Mouse (Mus musculus) intestine, embryonic 14.5 days (tissue): ENCODE measurements around the gene Alg9. TPM values are rescaled to one million over a fixed set of nuclear protein-coding genes. Genes with fewer than 3 reads are reported as not detected.

Source experiments
- ATAC-seq: fragments of 200-750 bp; cut with Nextera tagmentation; replicated peaks from 2 replicates; pipeline ENCODE4 v1.8.0; 2017; ENCODE audit warnings: low read depth, moderate number of reproducible peaks, moderate TSS enrichment, moderate library complexity; ENCODE audit not compliant: low FRiP score, low TSS enrichment
- DNase-seq: peaks from one replicate; pipeline ENCODE4 v3.0.0-alpha.2; 2018; ENCODE audit warnings: low spot score
- H3K27ac ChIP-seq: fragments of 300-500 bp; sonication (generic); 2 replicates; pipeline ENCODE4 v1.5.1; 2014; ENCODE audit warnings: low read depth, mild to moderate bottlenecking, control low read depth
- H3K27me3 ChIP-seq: fragments of 300-500 bp; sonication (generic); replicated peaks from 2 replicates; pipeline ENCODE4 v1.6.1; 2014; ENCODE audit warnings: low read length, control low read depth; ENCODE audit not compliant: control insufficient read depth, insufficient read depth
- H3K36me3 ChIP-seq: fragments of 300-500 bp; sonication (generic); 2 replicates; pipeline ENCODE4 v1.6.1; 2014; ENCODE audit warnings: low read length, control low read depth; ENCODE audit not compliant: control insufficient read depth, insufficient read depth
- H3K4me1 ChIP-seq: fragments of 300-500 bp; sonication (generic); replicated peaks from 2 replicates; pipeline ENCODE4 v1.6.1; 2014; ENCODE audit warnings: low read length, control low read depth, mixed read lengths; ENCODE audit not compliant: control insufficient read depth, insufficient read depth
- H3K4me2 ChIP-seq: fragments of 300-500 bp; sonication (generic); 2 replicates; pipeline ENCODE4 v1.6.1; 2014; ENCODE audit warnings: low read length
- H3K4me3 ChIP-seq: fragments of 300-500 bp; sonication (generic); 2 replicates; pipeline ENCODE4 v1.5.1; 2014; ENCODE audit warnings: low read depth, low read length, control low read depth, mixed read lengths
- H3K9ac ChIP-seq: fragments of 300-500 bp; sonication (generic); 2 replicates; pipeline ENCODE4 v1.6.1; 2014; ENCODE audit warnings: mild to moderate bottlenecking, low read length
- H3K9me3 ChIP-seq: fragments of 300-500 bp; sonication (generic); 2 replicates; pipeline ENCODE4 v1.6.1; 2016; ENCODE audit warnings: low read length, control low read depth; ENCODE audit not compliant: control insufficient read depth
- WGBS: fragments of 180-500 bp; shearing (Covaris S2); extraction: QIAGEN DNeasy Blood & Tissue Kit; methylation state at CpG from one replicate; pipeline ENCODE4 v1.1.7; 2014; 5-methylcytosine and 5-hydroxymethylcytosine counted together
- polyA plus RNA-seq: library from polyadenylated mRNA; unstranded; fragments of >200 nt; fragmentation: Nextera tagmentation; extraction: Ambion mirVana; gene quantifications from 2 replicates; pipeline ENCODE4 v1.2.1, GENCODE M21; 2014

The Alg9 gene
- polyA plus RNA-seq, 1 experiment from 2014 or later: 44.6 TPM

DNA sequence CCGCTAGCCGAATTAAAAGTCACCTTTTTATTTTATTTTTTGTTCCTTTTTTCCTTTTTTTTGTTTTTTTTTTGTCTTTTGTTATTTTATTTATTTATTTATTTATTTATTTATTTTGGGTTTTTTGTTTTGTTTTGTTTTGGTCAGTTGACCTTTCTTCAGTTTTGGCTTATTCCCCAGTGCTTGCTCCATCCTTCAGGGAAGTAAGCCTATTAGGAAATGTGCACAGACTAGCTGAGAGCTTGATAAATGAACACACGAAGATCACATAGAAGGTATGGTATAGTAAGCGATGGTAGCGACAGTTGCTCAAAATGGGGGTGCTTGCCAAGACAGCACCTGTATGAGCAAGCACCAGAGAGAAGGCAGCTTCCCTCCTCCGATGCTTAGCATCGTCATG, 22.8 kb downstream of the Alg9 start:
- no peak for DNase-seq
- H3K9ac ChIP-seq: no peak overlapping the region
- H3K4me1 ChIP-seq: no peaks in the 10 kb centered on the region
- H3K27ac ChIP-seq: no peak overlapping the region
- peaks cover 70% of the 10 kb centered on the region for H3K36me3 ChIP-seq
- WGBS: 95% methylated on average over 7 of the region's 7 CpGs
- no peak for ATAC-seq
- no peaks in the 10 kb centered on the region for H3K27me3 ChIP-seq
- no peak overlapping the region for H3K4me3 ChIP-seq
- no peaks in the 10 kb centered on the region for H3K9me3 ChIP-seq
- no peak overlapping the region for H3K4me2 ChIP-seq

DNA sequence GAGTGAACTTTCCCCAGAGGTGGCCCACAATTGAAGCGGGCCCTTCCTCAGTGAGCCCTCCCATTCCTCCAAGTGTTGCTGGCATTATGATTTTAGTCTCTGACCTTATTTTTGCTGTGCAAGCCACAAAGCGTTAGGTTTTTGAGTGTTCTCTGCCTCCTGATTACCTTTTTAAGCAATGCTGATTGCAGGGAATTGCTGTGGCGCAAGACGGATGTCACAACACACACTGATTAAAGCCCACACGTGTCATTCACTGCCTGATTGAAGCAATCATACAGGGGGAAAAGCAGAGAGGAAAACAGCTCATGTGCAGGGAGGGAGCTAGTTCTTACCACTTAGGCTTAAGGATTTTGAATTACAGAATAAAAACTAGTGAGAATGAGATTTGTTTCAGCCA, 23.5 kb downstream of the Alg9 start:
- no peak overlapping the region for H3K27ac ChIP-seq
- no peak overlapping the region for H3K4me2 ChIP-seq
- peaks cover 74% of the 10 kb centered on the region for H3K36me3 ChIP-seq
- 84% methylated on average over 5 of the region's 5 CpGs for WGBS
- ATAC-seq (no peak), DNase-seq (no peak)
- no peaks in the 10 kb centered on the region for H3K4me1 ChIP-seq
- no peaks in the 10 kb centered on the region for H3K9me3 ChIP-seq
- H3K9ac ChIP-seq: no peak overlapping the region
- no peak overlapping the region for H3K4me3 ChIP-seq
- H3K27me3 ChIP-seq: no peaks in the 10 kb centered on the region

DNA sequence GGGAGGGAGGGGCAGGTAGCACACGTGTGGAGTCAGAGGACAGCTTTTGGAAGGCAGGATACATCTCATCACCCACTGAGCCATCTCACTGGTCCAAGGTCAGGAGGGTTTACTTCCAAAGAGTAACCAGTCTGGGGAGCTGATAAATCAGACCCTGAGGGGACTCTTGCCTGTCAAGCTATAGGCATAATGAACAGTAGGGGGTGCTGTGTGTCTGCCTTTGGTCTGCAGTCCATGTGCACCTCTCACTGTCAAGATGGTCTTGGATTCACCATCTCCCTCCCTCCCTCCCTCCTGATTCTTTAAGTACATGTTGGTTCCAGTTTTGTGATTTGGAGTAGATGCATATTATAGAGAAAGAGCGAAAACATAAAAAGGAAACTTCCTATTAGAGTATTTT, 26.2 kb downstream of the Alg9 start:
- no peak overlapping the region for H3K27ac ChIP-seq
- H3K9me3 ChIP-seq: no peaks in the 10 kb centered on the region
- H3K27me3 ChIP-seq: no peaks in the 10 kb centered on the region
- no peaks in the 10 kb centered on the region for H3K4me1 ChIP-seq
- peaks cover 80% of the 10 kb centered on the region for H3K36me3 ChIP-seq
- H3K4me2 ChIP-seq: no peak overlapping the region
- ATAC-seq (no peak), DNase-seq (no peak)
- H3K9ac ChIP-seq: no peak overlapping the region
- no peak overlapping the region for H3K4me3 ChIP-seq
- 53% methylated on average over 2 of the region's 2 CpGs for WGBS

DNA sequence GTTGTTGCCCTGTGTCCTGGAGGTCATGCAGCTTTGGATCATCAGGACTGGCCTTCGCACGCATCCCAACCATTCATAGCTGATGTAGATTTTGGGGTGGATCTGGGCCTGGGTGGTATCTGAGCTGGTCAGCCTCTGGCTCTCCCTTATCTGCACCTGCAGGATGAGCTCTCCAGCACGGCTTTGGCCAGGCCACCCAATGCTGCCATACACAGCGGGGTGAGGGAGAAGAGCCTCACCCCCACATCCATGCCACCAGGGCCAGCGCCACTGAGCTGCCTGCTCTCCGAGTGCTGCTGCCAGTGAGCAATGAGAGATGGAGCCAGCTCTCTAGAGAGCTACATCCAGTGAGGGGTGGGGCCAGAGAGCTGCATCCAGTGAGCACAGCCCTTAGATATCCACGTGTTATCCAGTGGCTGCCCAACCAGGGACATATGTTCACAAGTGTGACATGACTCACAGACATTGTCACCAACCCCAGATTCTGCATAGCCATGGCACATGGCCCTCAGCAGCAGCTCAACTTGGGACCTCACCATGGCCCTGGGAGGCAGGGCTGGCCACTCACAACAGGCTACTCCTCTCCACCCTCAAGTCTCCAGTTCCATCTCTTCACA, 28.3 kb downstream of the Alg9 start:
- H3K27me3 ChIP-seq: no peaks in the 10 kb centered on the region
- H3K27ac ChIP-seq: no peak overlapping the region
- H3K9me3 ChIP-seq: no peaks in the 10 kb centered on the region
- WGBS: 93% methylated on average over 7 of the region's 7 CpGs
- peaks cover 87% of the 10 kb centered on the region for H3K36me3 ChIP-seq
- no peaks in the 10 kb centered on the region for H3K4me1 ChIP-seq
- DNase-seq: no peak
- no peak overlapping the region for H3K4me3 ChIP-seq
- H3K9ac ChIP-seq: no peak overlapping the region
- no peak overlapping the region for H3K4me2 ChIP-seq
- no peak for ATAC-seq

DNA sequence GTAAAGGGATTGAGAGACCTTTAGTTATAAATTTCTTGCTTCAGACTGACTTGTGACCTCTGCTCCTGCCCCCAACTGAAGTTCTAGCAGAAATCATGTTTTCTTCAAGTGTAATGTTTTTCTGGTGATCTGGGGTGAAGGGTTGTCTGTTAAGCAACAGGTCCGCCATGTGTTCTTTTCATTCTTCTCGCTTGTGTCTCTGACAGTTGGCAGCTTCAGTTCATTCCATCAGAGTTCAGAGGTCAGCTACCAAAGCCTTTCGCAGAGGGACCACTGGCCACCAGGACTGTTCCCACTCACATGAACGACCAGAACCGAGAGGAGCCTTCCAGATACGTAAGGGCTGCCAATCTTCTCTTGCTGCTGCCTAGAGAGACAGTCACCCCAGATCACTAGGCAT, 33.7 kb downstream of the Alg9 start:
- ATAC-seq: no peak

DNA sequence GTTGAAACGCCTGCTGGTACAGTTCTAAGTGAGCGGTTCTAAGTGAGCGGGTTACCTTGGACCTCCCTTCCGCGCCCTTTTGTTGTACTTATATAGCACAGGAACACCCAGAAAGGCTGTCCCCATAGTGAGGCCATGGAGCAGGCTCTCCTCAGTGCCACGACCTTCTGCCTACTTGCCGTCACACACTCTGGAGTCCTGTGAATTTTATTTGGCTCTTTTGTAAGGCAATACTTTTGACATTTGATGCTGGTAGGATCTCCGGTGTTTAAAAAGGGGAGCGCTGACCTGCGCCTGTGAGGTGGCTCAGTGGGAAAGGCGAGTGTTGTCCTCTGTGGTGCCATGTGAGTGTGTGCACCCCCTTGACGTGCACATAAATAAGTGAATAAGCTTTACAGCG, 34.3 kb downstream of the Alg9 start:
- 92% methylated on average over 13 of the region's 13 CpGs for WGBS

More for the DNA sequence above, 33.7 kb downstream of the Alg9 start:
- DNase-seq: no peak
- Histone ChIP-seq H3K27ac (no peak overlapping the region), H3K4me3 (no peak overlapping the region), H3K9me3 (no peaks in the 10 kb centered on the region), H3K36me3 (peaks cover 89% of the 10 kb centered on the region), H3K27me3 (no peaks in the 10 kb centered on the region), H3K9ac (no peak overlapping the region), H3K4me2 (no peak overlapping the region), H3K4me1 (no peaks in the 10 kb centered on the region)
- 85% methylated on average over 6 of the region's 6 CpGs for WGBS

DNA sequence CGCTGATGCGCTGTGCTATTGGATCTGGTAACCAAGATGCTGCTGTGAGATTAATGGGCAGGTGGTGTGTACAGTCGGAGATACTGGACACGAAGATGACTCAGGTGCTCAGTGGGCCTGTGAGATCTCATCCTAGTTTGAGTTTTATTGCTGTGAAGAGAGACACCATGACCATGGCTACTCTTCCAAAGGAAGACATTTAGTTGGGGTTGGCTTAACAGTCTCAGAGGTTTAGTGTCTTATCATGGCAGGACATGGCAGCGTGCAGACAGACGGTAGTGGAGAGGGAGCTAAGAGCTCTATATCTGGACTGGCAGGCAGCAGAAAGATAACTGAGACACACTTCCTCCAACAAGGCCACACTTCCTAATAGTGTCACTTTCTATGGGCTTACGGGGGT, 36.4 kb downstream of the Alg9 start:
- Histone ChIP-seq H3K4me2 (no peak overlapping the region), H3K9me3 (no peaks in the 10 kb centered on the region), H3K36me3 (peaks cover 77% of the 10 kb centered on the region), H3K27me3 (no peaks in the 10 kb centered on the region), H3K27ac (no peak overlapping the region), H3K9ac (no peak overlapping the region), H3K4me1 (no peaks in the 10 kb centered on the region), H3K4me3 (no peak overlapping the region)
- ATAC-seq (no peak), DNase-seq (no peak)
- 93% methylated on average over 7 of the region's 7 CpGs for WGBS

More for the DNA sequence above, 34.3 kb downstream of the Alg9 start:
- Histone ChIP-seq H3K4me2 (no peak overlapping the region), H3K27me3 (no peaks in the 10 kb centered on the region), H3K27ac (no peak overlapping the region), H3K9ac (no peak overlapping the region), H3K4me1 (no peaks in the 10 kb centered on the region), H3K9me3 (no peaks in the 10 kb centered on the region), H3K36me3 (peaks cover 89% of the 10 kb centered on the region), H3K4me3 (no peak overlapping the region)
- ATAC-seq: no peak
- DNase-seq: no peak

DNA sequence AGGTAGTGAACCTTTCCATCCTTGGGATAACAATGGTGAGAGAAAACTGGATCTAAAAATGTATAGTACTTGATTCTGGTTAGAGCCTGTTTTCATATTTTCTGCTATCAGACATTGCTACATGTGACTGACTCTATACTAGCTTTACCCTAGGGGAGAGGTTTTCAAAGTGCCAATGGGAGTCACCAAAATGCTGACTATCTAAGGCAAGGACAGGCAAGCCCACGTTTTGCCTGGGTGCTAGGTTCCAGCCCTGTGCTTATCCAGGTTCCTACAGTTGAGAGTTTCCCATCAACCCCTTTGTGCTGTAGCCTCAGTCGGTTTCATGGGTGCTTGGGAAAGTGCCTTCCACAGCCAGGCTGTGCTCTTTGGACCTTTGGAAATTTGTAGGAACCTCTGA, 36.9 kb downstream of the Alg9 start:
- Histone ChIP-seq H3K9me3 (no peaks in the 10 kb centered on the region), H3K4me3 (no peak overlapping the region), H3K9ac (no peak overlapping the region), H3K4me2 (no peak overlapping the region), H3K27me3 (no peaks in the 10 kb centered on the region), H3K4me1 (no peaks in the 10 kb centered on the region), H3K27ac (no peak overlapping the region), H3K36me3 (peaks cover 76% of the 10 kb centered on the region)
- WGBS: 81% methylated on average over 2 of the region's 2 CpGs
- no peak for ATAC-seq
- DNase-seq: no peak

DNA sequence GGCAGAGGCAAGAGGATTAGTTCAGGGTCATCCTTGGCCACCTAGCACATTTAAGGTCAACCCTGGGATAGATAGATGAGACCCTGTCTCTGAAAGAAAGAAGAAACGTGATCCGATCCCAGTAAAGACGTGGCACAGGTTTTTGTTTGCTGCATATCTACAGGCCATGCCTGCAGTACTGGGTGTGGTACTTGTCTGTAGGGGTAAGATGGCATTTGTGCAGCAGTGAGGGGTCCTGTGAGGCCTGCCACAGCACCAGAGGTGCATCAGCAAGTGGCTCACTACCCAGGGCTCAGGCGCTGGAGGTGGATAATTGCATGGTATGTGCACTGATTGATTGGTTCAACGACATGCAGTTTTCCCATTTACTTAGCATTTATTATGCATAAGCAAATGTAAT, 39.0 kb downstream of the Alg9 start:
- Histone ChIP-seq H3K27ac (no peak overlapping the region), H3K9me3 (no peaks in the 10 kb centered on the region), H3K4me3 (no peak overlapping the region), H3K9ac (no peak overlapping the region), H3K4me1 (no peaks in the 10 kb centered on the region), H3K27me3 (no peaks in the 10 kb centered on the region), H3K36me3 (peaks cover 78% of the 10 kb centered on the region), H3K4me2 (no peak overlapping the region)
- no peak for ATAC-seq
- DNase-seq: no peak
- 93% methylated on average over 5 of the region's 5 CpGs for WGBS
